Mouse (Mus musculus) urinary bladder, postnatal 14 days (tissue): ENCODE results near the gene Itfg1.
"Not testable (repeated sequence)": the region's sequence is repeated elsewhere in the genome, so short reads cannot be mapped to it uniquely, and the experiment has no call there.

Experiments used
- DNase-seq: peaks from one replicate; pipeline ENCODE4 v3.0.0; 2021; ENCODE audit warnings: low spot score

Itfg1 gene

DNA sequence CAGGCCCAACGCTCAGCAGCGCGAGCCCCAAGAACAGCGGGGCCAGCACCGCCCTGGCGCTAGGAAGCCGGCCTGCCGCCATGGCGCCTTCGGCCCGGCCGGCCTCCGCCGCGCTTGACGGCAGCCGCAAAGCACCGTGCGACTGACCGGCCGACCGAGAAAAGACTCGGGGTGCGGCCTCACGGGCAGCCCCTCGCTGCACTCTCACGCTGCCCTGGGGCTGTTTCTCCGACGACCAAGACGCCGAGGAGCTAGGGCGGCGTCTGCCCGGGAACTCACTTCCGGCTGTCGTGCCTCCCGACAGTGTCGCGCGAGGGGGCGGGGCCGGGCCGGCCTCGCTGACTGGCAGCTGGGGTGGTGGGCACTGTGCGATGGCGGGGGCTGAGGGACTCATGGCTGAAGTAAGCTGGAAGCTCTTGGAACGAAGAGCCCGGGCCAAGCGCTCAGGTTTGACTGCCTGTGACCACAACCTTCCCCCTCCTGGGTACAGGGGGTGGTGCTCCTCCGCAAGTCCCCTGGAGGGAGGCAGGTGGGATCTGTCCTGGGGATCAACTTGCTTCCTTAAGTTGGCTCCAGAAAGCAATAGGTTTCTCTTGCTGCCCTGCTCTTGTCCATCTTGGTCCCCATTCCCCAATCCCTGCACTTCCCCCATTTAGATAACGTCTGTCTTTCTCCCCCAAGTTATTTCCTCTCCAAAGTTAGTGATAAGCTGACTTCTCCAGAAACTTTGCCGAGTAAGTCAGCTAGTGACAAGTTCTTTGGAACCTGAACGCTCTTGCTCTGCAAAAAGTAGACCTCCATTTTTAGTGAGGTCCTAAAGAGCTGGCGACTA is at the start of gene Itfg1, which contains the start of gene Phkb:
TSS of gene Itfg1 (minus strand) at position 265 of the 832 bp plus-strand sequence.
TSS of gene Phkb (plus strand) at position 303 of the 832 bp plus-strand sequence.
- DNase-seq: peak; percentile 89

- no peak for DNase-seq
Measured at GRCm38 (mm10) chr8:85884811-85885210, 44.1 kb upstream of the Itfg1 start.

DNA sequence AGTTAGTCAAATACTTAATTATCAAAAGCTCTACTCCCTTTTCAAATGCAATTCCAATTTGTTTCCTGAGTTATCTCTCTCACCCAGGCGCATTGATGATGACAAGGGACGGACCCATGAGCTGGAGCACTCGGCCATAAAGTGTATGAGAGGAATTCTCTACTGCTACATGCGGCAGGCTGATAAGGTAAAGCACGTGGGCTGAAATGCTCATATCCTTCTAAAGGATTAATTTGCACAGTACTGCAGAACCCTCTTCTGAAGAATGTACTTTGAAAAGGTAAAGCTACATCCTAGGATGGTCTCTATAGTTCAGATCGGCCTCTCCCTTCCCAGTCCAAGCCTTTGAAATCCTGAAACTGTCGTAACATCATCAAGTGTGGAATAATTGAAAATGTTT is 38.9 kb upstream of the Itfg1 start:
- no peak for DNase-seq

DNA sequence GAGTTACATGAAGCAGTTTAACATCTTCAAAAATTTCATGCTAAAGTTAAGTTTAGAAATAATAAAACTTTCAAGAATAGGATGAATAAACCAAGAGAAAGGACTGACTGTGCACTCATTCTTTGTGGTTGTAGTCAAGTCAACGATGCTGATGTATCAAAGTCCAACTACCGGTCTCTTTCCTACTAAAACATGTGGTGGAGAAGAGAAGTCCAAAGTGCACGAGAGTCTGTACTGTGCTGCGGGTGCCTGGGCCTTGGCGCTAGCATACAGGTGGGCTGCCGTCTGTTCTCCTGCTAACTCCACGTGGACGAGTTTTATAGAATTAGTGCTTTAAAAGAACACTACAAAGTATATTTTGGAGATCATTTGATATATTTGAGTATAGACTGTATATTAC is 37.3 kb upstream of the Itfg1 start:
- no peak for DNase-seq

- DNase-seq: peak; percentile 20
Measured at GRCm38 (mm10) chr8:85871660-85872059, 30.9 kb upstream of the Itfg1 start.

GRCm38 (mm10) chr8:85862381-85862780 is 21.7 kb upstream of the Itfg1 start:
- DNase-seq: no peak

- DNase-seq: no peak
Measured at GRCm38 (mm10) chr8:85860612-85861011, 19.9 kb upstream of the Itfg1 start.

GRCm38 (mm10) chr8:85857227-85857896 is 16.6 kb upstream of the Itfg1 start:
- DNase-seq: peak; percentile 12

DNA sequence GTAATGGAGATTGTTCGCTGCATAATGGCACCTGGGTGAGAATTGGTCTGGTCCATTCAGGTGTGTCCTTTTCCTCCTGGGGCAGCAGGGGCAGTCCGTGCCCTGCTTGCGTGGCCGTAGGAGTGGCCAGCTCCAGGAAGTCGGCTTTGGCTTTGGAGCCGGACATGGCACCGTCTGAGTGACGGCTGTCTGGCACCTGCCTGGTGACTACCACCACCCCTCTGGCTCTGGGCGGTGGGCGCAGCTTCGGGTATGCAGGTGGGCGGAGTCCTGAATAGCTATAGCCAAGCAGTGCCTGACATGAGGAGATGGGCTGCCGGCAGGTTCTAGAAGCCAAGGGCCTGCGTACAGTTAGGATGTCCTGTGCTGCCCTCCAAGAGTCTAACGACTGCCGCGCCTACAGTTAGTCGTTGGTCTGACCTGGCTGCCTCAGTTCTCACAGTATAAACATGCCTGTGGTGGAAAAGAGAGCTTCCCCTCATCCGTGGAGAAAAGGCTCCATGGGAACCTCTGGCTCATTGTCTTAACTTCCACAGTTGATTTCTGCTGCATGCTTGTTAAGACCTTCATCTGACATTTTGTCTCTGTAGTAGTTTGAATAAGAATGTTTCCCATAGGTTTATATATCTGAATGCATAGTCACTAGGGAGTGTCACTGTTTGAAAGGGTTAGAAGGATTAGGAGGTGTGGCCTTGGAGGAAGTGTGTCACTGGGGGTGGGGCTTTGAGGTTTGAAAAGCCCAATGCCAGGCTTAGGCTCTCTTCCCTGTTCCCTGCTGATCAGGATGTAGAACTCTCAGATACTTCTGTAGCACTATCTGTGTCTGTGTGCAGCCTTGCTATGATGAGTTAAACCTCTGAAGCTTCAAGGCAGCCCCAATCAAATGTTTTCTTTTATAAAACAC is 13.8 kb upstream of the Itfg1 start:
- DNase-seq: no peak

GRCm38 (mm10) chr8:85845887-85846286 is 5.2 kb upstream of the Itfg1 start:
- no peak for DNase-seq

- DNase-seq: no peak
Measured at GRCm38 (mm10) chr8:85841489-85841795, 721 bp upstream of the Itfg1 start.

DNA sequence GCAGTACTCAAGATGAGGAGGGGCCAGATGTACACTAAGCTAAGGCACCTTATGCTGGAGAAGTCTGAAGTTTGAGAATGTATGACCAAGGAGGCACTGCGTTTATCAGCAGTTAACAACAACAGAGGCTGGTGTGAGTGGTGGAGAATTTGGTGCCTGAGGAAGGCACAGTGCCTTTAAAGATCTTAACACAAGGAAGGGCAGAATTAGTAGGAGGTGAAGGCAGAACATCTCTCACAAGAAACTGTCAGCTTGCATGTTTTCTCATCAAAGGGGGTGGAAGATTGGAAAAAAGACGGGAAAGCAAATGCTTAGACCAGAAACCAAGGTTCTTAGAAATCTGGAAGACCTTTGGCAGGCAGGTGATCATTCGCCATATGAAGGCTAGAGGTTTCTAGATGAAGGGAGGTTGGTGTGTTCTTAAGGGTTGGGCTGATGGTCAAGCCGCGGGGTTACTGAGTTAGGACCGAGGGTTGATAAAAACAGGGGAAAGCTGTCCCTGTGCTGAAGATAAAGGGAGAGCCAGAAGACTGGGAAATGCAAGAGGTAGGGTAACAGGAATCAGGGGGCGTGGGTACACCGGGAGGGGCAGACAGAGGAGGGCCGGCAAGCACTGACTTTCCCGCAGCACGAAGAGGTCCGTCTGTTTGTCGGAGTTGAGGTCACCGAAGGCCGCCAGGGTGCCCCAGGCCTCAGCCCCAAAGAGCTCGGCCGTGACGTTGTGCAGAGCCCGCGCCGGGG is 635 bp downstream of the Itfg1 start:
- DNase-seq: no peak

GRCm38 (mm10) chr8:85813621-85814020 is 27.1 kb downstream of the Itfg1 start:
- no peak for DNase-seq

DNA sequence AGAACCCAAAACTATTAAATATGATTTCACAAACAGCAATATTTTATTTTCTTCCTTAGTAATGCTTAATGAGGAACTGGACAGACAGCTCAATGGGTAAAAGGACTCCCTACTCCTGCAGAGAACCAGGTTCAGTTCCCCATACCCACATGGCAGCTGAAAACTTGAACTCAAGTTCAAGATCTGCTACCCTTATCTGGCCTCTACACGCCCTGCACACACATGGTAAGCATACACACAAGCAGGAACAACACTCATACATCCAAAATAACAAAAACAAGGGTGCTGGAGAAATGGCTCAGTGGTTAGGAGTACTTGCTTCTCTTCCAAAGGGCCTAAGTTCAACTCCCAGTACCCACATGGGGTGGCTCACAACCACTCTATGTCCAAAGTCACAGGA is 39.3 kb downstream of the Itfg1 start:
- no peak for DNase-seq

- no peak for DNase-seq
Measured at GRCm38 (mm10) chr8:85800164-85800563, 40.6 kb downstream of the Itfg1 start.

DNA sequence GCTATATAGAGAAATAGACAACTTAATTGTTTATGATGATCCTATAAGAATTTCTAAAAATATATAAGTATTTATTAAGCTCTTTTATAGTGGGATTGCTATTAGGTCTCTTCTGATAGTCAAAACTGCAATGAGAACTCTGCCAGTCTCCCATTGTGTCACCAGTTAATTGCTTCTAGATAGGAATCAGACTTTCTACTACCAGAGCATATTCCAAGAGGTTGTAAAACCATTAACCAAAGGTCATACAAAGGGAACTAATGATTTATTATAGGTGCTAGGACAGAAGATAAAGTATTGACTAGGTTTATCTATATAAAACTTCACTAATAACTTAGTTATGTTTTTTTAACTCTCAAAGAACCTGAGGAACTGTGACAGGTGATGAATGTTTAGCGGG is 44.3 kb downstream of the Itfg1 start:
- not testable (repeated sequence) for DNase-seq

DNA sequence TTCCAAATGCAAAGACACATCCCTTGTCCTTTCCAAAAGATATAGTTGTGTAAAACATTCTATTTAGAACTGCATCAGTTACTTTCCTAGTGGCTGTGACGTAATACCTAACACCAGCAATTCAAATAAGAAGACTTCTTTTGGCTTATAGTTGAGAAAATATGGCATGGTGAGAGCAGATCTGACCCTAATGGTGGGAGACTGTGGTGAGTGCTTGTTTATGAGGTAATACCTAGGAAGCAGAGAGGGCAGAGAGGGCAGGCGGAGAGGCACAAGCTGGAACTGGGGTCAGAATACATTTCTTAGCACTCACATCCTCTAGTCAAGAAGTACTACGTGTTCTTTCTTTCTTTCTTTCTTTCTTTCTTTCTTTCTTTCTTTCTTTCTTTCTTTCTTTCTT is 52.4 kb downstream of the Itfg1 start:
- no peak for DNase-seq

DNA sequence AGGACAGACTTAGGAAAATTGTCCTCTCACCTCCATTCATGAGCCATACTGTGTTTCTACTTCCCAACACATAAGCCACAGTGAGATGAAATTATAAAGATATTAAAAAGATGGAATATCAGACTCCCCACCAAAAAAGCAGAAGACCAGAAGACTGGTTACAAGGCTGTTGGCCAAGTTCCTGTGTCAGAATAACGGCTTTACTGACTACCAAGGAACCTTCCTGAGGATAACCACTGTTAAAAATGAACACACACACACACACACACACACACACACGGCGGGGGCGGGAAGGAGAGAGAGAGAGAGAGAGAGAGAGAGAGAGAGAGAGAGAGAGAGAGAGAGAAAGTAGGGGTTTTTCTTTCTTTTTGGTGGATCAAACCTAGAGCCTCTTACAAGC is 52.8 kb downstream of the Itfg1 start:
- no peak for DNase-seq

GRCm38 (mm10) chr8:85785506-85785905 is 55.2 kb downstream of the Itfg1 start:
- no peak for DNase-seq

GRCm38 (mm10) chr8:85783871-85784270 is 56.9 kb downstream of the Itfg1 start:
- DNase-seq: no peak

- no peak for DNase-seq
Measured at GRCm38 (mm10) chr8:85780091-85780490, 60.6 kb downstream of the Itfg1 start.

- DNase-seq: no peak
Measured at GRCm38 (mm10) chr8:85745053-85745452, 95.7 kb downstream of the Itfg1 start.
